Mouse (Mus musculus): ENCODE data around the gene Oser1. TPM values are rescaled to one million over a fixed set of nuclear protein-coding genes. Genes with fewer than 3 reads are reported as not detected.

The Oser1 gene
- polyA plus RNA-seq, 1 experiment from 2014 or later, result 83.6 TPM

DNA sequence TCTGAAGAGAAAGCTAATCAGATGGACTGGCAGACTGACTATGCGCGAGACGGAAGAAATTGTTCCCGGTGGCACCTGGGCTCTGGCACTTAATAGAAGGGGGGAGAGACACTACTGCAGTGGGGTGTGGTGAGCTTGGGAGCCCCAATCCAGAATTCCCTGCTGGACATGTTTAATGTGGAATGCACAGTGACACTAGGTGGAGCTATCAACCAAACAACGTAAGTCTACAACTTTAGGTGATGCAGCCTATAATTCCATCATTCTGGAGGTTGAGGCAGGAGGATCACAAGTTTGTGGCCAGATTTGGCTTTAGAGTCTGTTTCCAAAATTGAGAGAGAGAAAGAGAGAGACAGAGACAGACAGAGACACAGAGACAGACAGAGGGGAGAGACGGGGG is 28.2 kb upstream of the Oser1 start:
- DNase-seq (ENCODE audit: low spot score), result no peak
- H3K4me2 ChIP-seq (ENCODE audit: low read length), result no peak overlapping the region
- peaks cover 43% of the 10 kb centered on the region for H3K36me3 ChIP-seq (ENCODE audit: control insufficient read depth, insufficient read depth, low read length)

DNA sequence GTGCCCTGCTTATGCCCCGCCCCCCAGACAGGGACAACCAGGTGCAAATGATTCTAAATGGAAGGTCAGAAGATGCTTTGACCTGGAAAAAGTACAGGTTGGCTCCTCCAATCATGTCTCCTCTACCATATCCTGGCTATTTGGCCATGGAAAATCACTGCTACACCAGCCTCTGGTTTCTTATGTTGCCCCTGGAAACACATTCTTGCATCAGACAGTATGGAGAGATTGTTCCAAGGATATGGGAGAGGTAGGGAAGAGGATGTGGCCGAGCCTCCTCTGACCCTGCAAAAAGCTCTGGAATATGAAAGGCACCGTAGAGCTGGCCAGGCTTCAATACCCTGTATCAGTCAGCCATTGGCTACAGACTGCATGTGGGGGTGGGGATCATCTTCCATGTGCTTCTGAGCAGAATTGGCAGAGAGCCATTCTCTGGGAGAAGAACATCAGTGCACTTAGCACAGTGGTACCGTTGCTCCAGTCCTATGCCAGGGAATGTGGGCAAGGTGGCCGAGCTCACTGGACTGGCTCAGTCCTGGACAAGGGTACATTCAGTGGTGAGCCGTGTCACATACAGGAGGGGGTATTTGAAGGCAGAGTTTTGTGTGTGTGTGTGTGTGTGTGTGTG is 26.3 kb upstream of the Oser1 start:
- peaks cover 55% of the 10 kb centered on the region for H3K36me3 ChIP-seq (ENCODE audit: control insufficient read depth, insufficient read depth, low read length)
- H3K4me2 ChIP-seq (ENCODE audit: low read length), result no peak overlapping the region
- H3K4me1 ChIP-seq (ENCODE audit: control insufficient read depth, insufficient read depth, low read length), result 0 out of 2 replicates have a peak, but pooled peaks cover 2% of the 10 kb centered on the region
- DNase-seq (ENCODE audit: low spot score) (peak; percentile 82), ATAC-seq (peak; percentile 62; the same call in 1 of the 2 replicates)
- H3K4me3 ChIP-seq (ENCODE audit: low read depth, low read length), result no peak overlapping the region
- H3K9ac ChIP-seq (ENCODE audit: low read length), result no peak overlapping the region
- 64% methylated on average over 6 of the region's 6 CpGs for WGBS
- H3K27me3 ChIP-seq (replicated peaks; ENCODE audit: control insufficient read depth, insufficient read depth, low read length), result no peaks in the 10 kb centered on the region
- H3K27ac ChIP-seq (ENCODE audit: low read depth, low read length), result no peak overlapping the region
- no peaks in the 10 kb centered on the region for H3K9me3 ChIP-seq (replicated peaks; ENCODE audit: control insufficient read depth, low read length)

More for the DNA sequence above, 28.2 kb upstream of the Oser1 start:
- H3K4me3 ChIP-seq (ENCODE audit: low read depth, low read length), result no peak overlapping the region
- H3K27me3 ChIP-seq (replicated peaks; ENCODE audit: control insufficient read depth, insufficient read depth, low read length), result no peaks in the 10 kb centered on the region
- ATAC-seq, result no peak
- no peaks in the 10 kb centered on the region for H3K9me3 ChIP-seq (replicated peaks; ENCODE audit: control insufficient read depth, low read length)
- WGBS, result 88% methylated on average over 6 of the region's 6 CpGs
- H3K4me1 ChIP-seq (ENCODE audit: control insufficient read depth, insufficient read depth, low read length), result 0 out of 2 replicates have a peak, but pooled peaks cover 2% of the 10 kb centered on the region
- H3K27ac ChIP-seq (ENCODE audit: low read depth, low read length), result no peak overlapping the region
- no peak overlapping the region for H3K9ac ChIP-seq (ENCODE audit: low read length)

DNA sequence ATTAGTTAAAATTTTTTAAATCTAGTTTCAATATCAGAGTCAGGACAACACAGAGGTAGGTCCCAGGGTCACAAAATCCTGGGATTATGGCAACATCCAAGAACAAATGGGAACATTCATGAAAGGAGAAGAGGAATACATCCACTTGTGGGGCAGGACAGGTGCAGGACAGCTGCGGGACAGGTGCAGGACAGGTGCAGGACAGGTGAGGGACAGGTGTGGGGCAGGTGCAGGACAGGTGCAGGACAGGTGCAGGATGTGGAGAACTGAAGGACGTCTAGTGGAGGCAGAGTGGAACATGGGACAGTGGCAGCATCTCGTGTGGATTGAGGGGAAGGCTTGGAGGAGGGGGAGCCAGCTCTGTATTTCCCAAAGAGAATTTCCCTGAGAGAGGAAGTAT is 24.8 kb upstream of the Oser1 start:
- peaks cover 47% of the 10 kb centered on the region for H3K36me3 ChIP-seq (ENCODE audit: control insufficient read depth, insufficient read depth, low read length)
- DNase-seq (ENCODE audit: low spot score) (no peak), ATAC-seq (no peak)
- H3K27me3 ChIP-seq (replicated peaks; ENCODE audit: control insufficient read depth, insufficient read depth, low read length), result no peaks in the 10 kb centered on the region
- H3K9ac ChIP-seq (ENCODE audit: low read length), result no peak overlapping the region
- H3K4me2 ChIP-seq (ENCODE audit: low read length), result no peak overlapping the region
- 75% methylated on average over 3 of the region's 3 CpGs for WGBS
- H3K27ac ChIP-seq (ENCODE audit: low read depth, low read length), result no peak overlapping the region
- no peaks in the 10 kb centered on the region for H3K9me3 ChIP-seq (replicated peaks; ENCODE audit: control insufficient read depth, low read length)
- H3K4me1 ChIP-seq (ENCODE audit: control insufficient read depth, insufficient read depth, low read length), result 0 out of 2 replicates have a peak, but pooled peaks cover 2% of the 10 kb centered on the region
- H3K4me3 ChIP-seq (ENCODE audit: low read depth, low read length), result no peak overlapping the region

DNA sequence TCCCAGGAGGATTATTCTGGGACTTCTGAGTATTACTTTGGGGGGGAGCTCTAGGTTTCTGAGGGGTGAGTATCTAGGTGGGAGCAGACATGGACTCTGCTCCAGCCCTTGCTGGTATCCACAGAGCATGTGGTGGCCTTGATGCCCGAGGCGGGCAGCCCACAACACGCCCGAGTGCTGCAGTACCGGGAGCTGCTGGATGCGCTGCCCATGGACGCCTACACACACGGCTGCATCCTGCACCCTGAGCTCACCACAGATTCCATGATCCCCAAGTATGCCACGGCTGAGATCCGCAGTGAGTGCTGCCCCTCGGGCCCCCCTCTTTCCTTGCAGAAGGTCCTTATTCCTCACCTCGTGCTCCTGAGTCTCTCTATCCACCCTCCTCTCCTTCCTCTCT is 22.9 kb upstream of the Oser1 start:
- Histone ChIP-seq H3K9me3 (replicated peaks; ENCODE audit: control insufficient read depth, low read length) (no peaks in the 10 kb centered on the region), H3K4me1 (ENCODE audit: control insufficient read depth, insufficient read depth, low read length) (0 out of 2 replicates have a peak, but pooled peaks cover 2% of the 10 kb centered on the region), H3K27me3 (replicated peaks; ENCODE audit: control insufficient read depth, insufficient read depth, low read length) (no peaks in the 10 kb centered on the region), H3K27ac (ENCODE audit: low read depth, low read length) (no peak overlapping the region), H3K4me3 (ENCODE audit: low read depth, low read length) (no peak overlapping the region), H3K36me3 (ENCODE audit: control insufficient read depth, insufficient read depth, low read length) (peaks cover 34% of the 10 kb centered on the region), H3K4me2 (ENCODE audit: low read length) (no peak overlapping the region), H3K9ac (ENCODE audit: low read length) (no peak overlapping the region)
- 86% methylated on average over 12 of the region's 12 CpGs for WGBS
- no peak for DNase-seq (ENCODE audit: low spot score)
- no peak for ATAC-seq

DNA sequence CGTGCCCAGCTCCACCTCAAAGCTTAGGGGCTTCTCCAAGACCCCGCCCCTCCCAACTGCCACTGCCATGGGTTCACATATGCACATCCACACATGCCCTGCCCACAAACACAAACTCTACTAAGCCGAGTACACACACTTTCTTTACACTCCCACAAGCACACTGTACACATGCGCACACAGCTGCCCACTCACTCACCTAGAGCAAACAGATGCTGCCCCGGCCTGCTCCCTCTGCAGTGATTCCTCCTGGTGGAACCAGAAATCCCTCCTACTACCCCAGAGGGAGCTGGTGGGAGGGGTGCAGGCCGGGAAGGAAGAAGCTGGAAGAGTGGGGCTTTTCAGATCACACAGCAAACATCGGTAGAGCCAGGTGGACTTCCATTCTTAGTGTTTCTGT is 19.5 kb upstream of the Oser1 start:
- Histone ChIP-seq H3K9ac (ENCODE audit: low read length) (no peak overlapping the region), H3K27me3 (replicated peaks; ENCODE audit: control insufficient read depth, insufficient read depth, low read length) (no peaks in the 10 kb centered on the region), H3K4me3 (ENCODE audit: low read depth, low read length) (no peak overlapping the region), H3K4me1 (ENCODE audit: control insufficient read depth, insufficient read depth, low read length) (peaks cover 10% of the 10 kb centered on the region), H3K27ac (ENCODE audit: low read depth, low read length) (no peak overlapping the region), H3K36me3 (ENCODE audit: control insufficient read depth, insufficient read depth, low read length) (peaks cover 19% of the 10 kb centered on the region; the same call in 1 of the 2 replicates), H3K9me3 (replicated peaks; ENCODE audit: control insufficient read depth, low read length) (no peaks in the 10 kb centered on the region), H3K4me2 (ENCODE audit: low read length) (no peak overlapping the region)
- no peak for DNase-seq (ENCODE audit: low spot score)
- no peak for ATAC-seq
- WGBS, result 70% methylated on average over 7 of the region's 7 CpGs

DNA sequence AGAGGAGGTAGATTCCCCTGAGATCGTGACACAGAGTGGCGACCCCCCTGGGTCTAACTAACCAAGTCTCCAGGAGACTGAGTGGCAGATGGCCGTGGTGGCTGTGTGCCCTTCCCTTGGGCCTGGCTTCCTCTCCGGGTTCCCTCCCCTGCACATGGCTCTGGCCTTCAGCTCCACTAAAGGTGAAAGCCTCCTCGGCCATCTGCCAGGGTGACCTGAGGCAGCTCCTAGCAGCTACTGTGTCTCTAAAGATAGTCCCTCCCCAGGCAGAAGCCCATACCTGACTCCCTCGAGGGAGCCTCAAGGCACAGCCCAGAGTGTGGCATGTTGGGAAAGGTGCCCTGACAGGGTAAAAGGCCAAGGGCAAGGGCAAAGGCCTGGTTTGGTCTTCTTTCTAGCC is 19.0 kb upstream of the Oser1 start:
- WGBS, result 92% methylated on average over 6 of the region's 6 CpGs
- H3K27ac ChIP-seq (ENCODE audit: low read depth, low read length), result no peak overlapping the region
- peaks cover 10% of the 10 kb centered on the region for H3K4me1 ChIP-seq (ENCODE audit: control insufficient read depth, insufficient read depth, low read length)
- no peaks in the 10 kb centered on the region for H3K9me3 ChIP-seq (replicated peaks; ENCODE audit: control insufficient read depth, low read length)
- no peak for ATAC-seq
- no peak for DNase-seq (ENCODE audit: low spot score)
- no peak overlapping the region for H3K9ac ChIP-seq (ENCODE audit: low read length)
- no peak overlapping the region for H3K4me2 ChIP-seq (ENCODE audit: low read length)
- peaks cover 19% of the 10 kb centered on the region; the same call in 1 of the 2 replicates for H3K36me3 ChIP-seq (ENCODE audit: control insufficient read depth, insufficient read depth, low read length)
- H3K4me3 ChIP-seq (ENCODE audit: low read depth, low read length), result no peak overlapping the region
- no peaks in the 10 kb centered on the region for H3K27me3 ChIP-seq (replicated peaks; ENCODE audit: control insufficient read depth, insufficient read depth, low read length)

DNA sequence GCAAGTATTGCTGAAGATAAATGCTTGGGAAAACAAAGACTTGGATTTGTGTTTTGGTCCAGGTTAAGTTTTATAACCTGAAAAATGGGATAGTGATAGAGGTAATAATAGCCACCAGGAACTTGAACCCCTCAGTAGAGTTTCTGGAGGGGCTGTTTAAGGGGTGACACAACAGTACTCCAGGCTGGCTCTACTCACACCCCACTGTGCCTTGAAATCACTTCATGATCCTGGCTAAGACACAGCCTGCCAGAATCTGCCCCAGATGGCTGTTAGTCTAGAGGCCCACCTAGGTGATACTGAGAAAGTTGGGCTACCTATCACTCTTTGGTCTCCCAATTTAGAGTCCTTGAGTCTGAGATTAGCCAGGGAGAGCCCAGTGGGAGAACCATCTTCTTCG is 15.0 kb upstream of the Oser1 start:
- peak overlapping the region; percentile 80 for H3K4me3 ChIP-seq (ENCODE audit: low read depth, low read length)
- 80% methylated on average over 1 of the region's 1 CpGs for WGBS
- peak overlapping the region; percentile 91 for H3K9ac ChIP-seq (ENCODE audit: low read length)
- no peaks in the 10 kb centered on the region for H3K36me3 ChIP-seq (ENCODE audit: control insufficient read depth, insufficient read depth, low read length)
- H3K4me2 ChIP-seq (ENCODE audit: low read length), result peak overlapping the region; percentile 65
- H3K9me3 ChIP-seq (replicated peaks; ENCODE audit: control insufficient read depth, low read length), result no peaks in the 10 kb centered on the region
- no peak overlapping the region for H3K27ac ChIP-seq (ENCODE audit: low read depth, low read length)
- no peak for DNase-seq (ENCODE audit: low spot score)
- H3K4me1 ChIP-seq (ENCODE audit: control insufficient read depth, insufficient read depth, low read length), result peaks cover 13% of the 10 kb centered on the region
- no peak for ATAC-seq
- H3K27me3 ChIP-seq (replicated peaks; ENCODE audit: control insufficient read depth, insufficient read depth, low read length), result no peaks in the 10 kb centered on the region

DNA sequence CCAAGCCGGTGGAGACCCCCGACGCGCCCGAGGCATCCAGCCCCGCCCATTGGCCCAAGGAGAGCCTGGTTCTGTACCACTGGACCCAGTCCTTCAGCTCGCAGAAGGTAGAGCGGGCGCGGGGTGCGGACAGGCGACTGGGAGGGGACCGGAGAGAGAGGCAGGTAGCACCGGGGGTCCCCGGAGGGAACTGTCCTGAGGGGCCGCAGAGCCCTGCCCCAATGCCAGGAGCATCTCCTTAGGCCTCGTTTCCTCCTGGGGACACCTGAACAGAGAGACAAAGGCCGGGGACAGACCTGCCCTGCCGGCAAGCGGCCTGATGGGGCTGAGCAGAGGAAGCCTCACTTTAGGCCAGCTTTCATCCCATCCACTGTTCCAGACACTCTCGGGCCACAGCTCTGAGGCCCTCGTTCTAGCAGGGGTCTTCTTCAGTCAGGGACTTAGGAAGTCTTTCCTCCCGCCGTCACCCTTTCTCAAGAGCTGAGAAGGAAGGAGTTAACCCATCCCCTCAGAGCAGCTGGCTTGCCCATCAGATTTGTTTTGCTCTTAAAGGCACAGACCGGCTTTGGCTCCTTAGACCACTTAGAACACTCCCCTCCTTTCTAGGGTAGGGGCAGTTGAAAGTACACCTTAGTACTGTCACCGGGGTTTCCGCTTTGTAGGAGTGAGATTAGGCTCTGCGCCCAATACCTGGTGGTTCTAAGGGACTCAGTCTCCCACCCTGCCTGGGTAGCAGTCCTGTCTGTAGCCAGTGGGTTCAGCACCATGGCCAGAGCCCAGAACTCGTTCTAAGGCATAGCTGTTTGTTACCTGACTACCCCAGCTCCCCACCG is 14.3 kb upstream of the Oser1 start:
- H3K9ac ChIP-seq (ENCODE audit: low read length), result peak overlapping the region; percentile 91
- peak overlapping the region; percentile 78 for H3K27ac ChIP-seq (ENCODE audit: low read depth, low read length)
- H3K4me1 ChIP-seq (ENCODE audit: control insufficient read depth, insufficient read depth, low read length), result peaks cover 13% of the 10 kb centered on the region
- WGBS, result 2% methylated on average over 28 of the region's 30 CpGs
- no peaks in the 10 kb centered on the region for H3K27me3 ChIP-seq (replicated peaks; ENCODE audit: control insufficient read depth, insufficient read depth, low read length)
- no peaks in the 10 kb centered on the region for H3K9me3 ChIP-seq (replicated peaks; ENCODE audit: control insufficient read depth, low read length)
- no peaks in the 10 kb centered on the region for H3K36me3 ChIP-seq (ENCODE audit: control insufficient read depth, insufficient read depth, low read length)
- ATAC-seq, result peak; percentile 70
- DNase-seq (ENCODE audit: low spot score), result peak; percentile 68
- peak overlapping the region; percentile 65 for H3K4me2 ChIP-seq (ENCODE audit: low read length)
- H3K4me3 ChIP-seq (ENCODE audit: low read depth, low read length), result peak overlapping the region; percentile 80

DNA sequence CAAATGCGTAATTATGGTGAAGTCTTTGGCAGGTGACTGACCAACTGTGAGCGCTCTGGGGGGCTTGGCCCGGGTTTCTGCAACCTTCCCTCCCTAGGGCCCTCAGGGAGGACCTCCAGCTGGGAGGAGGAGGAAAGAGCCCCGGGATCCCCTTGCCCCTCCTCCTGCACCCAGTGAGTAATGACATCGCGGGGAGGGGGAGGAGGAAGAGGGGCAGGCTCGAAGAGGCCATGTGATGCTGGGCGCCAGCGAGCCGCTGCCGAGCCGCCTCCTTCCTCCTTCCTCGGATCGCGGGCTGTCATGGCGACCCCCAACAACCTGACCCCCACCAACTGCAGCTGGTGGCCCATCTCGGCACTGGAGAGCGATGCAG is 13.7 kb upstream of the Oser1 start, which contains the start of gene Gdap1l1:
Gdap1l1 (plus strand) TSS at position 231 of the 373 bp plus-strand sequence.
- peak within 1 kb of the TSS; percentile 91 for H3K9ac ChIP-seq (ENCODE audit: low read length)
- DNase-seq (ENCODE audit: low spot score) (peak; percentile 87), ATAC-seq (peak; percentile 90)
- H3K27ac ChIP-seq (ENCODE audit: low read depth, low read length), result peak within 1 kb of the TSS; percentile 78
- H3K4me2 ChIP-seq (ENCODE audit: low read length), result peak within 1 kb of the TSS; percentile 65
- peak within 1 kb of the TSS; percentile 80 for H3K4me3 ChIP-seq (ENCODE audit: low read depth, low read length)
- H3K4me1 ChIP-seq (ENCODE audit: control insufficient read depth, insufficient read depth, low read length), result peaks cover 13% of the 10 kb centered on the region
- H3K27me3 ChIP-seq (replicated peaks; ENCODE audit: control insufficient read depth, insufficient read depth, low read length), result no peaks in the 10 kb centered on the region
- no peaks in the 10 kb centered on the region for H3K36me3 ChIP-seq (ENCODE audit: control insufficient read depth, insufficient read depth, low read length)
- WGBS, result 0% methylated on average over 14 of the region's 18 CpGs
- H3K9me3 ChIP-seq (replicated peaks; ENCODE audit: control insufficient read depth, low read length), result no peaks in the 10 kb centered on the region

Measured in forebrain, embryonic 14.5 days (tissue).